Mouse (Mus musculus): Measurements from ENCODE around the gene 1600015I10Rik.

Gene 1600015I10Rik

DNA sequence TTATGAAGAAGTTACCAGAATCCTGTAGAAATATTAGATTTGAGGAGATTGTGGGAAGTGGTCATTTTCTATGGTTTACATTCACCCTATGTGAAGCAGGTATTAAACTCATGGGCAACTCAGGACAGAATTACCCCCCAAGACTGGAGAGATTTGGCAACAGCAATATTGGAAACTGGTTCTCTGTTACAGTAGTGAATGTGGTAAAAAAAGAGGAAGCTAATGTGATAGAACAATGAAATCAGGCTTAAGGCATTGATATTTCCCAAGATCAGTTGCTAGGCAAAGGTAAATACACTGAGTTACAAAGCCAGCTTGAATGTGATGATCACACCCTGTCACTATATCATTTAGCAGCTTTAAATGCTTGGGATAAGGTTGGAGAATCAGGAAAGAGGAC lies 38.2 kb downstream of the 1600015I10Rik start:
- DNase-seq (ENCODE audit: low spot score): no peak

DNA sequence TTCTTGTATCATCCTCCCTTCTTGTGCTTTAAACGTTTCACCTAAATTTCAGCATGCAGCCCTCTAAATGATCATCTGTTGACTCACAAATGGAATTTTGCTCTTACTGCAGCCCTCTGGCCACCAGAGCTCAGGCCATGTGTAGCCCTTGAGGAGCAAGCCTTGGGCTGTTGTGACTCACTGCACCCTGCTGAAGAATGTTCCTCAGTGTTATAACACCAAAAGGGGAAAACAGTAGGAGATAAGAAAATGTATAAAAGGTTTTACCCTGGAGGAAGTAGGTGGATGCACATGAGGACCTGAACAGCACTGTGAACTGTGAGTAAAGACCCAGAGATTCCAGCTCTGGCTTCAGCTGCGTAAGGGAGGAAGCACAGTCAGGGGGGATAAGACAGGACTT lies 45.0 kb downstream of the 1600015I10Rik start, which contains the start of gene Doxl2:
Doxl2 (plus strand) TSS at position 301 of the 400 bp plus-strand sequence.
- DNase-seq (ENCODE audit: low spot score): no peak

GRCm38 (mm10) chr6:48979616-48980015 lies 49.9 kb downstream of the 1600015I10Rik start:
- no peak for DNase-seq (ENCODE audit: low spot score)

GRCm38 (mm10) chr6:48982305-48982704 lies 52.6 kb downstream of the 1600015I10Rik start:
- no peak for DNase-seq (ENCODE audit: low spot score)
